Mouse (Mus musculus): ENCODE results near the gene Phactr1.

DNA sequence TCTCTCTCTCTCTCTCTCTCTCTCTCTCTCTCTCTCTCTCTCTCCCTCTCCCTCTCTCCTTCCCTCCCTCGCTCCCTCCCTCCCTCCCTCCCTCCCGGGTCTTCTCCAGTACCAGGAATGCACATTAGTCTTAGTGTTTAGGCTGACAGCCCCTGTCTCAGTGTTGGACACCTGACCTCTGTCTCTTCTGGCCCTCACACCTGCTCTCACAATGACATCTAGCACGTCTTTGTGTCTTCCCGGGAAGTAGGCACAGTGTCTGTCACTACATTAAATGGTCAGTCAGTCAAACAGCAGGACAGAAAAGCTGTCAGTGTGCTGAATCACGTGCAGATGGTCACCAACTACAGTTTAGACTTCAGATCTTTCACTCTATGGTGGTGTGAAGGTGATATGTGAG is 273.7 kb downstream of the Phactr1 start:
- TF ChIP-seq POLR2A (IDR thresholded peaks at IDR 0.05; ENCODE audit: insufficient read length, low read depth) (no peak), E2F4 (IDR thresholded peaks at IDR 0.05; ENCODE audit: insufficient read depth) (no peak), POLR2AphosphoS2 (IDR thresholded peaks at IDR 0.05; ENCODE audit: insufficient read length, low read depth) (no peak), USF1 (IDR thresholded peaks at IDR 0.05; ENCODE audit: low read depth) (no peak), MYOD1 (IDR thresholded peaks at IDR 0.05; ENCODE audit: control insufficient read depth in 1 of 3, insufficient read length in 2 of 3, low read depth in 2 of 3) (no peak), TCF12 (IDR thresholded peaks at IDR 0.05; ENCODE audit: insufficient read depth, poor library complexity, severe bottlenecking) (no peak), MAX (IDR thresholded peaks at IDR 0.05; ENCODE audit: low read depth) (no peak), MYOG (IDR thresholded peaks at IDR 0.05; ENCODE audit: control insufficient read depth in 1 of 3, insufficient read depth in 1 of 3, insufficient read length in 2 of 3, low read depth in 2 of 3) (no peak), SRF (IDR thresholded peaks at IDR 0.05; ENCODE audit: control insufficient read depth, insufficient read length, low read depth) (no peak)
